Mouse (Mus musculus): Measurements from ENCODE around the gene Clec4b1.

The Clec4b1 gene

DNA sequence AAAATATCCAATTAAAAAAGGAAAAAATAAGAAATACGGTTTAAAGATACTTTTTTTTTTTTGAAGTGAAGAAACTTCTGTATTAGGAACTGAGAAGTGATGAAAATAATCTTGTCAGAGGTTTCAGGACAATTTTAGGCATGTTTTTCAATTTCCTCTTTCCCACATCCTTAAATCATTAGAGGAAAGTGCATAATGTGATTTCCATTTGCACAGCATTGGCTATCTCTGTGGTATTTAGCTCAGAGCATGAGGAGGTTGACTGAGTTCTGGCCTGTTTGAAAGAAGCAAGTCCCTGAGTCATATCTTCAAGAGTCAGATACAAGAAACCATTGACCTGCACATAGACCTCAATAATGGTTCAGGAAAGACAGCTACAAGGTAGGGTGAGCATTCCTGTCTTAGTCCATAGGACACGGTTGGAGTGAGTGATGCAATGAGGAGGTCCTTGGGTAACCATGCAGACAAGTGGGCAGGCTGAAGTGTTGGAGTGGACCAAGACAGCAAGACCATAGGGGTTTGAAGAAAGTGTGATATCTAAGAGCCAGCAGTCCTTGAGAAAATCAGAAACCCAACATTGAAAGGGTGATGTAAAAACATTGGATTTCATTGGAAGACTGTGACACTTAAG, at the start of gene Clec4b1:
TSS of gene Clec4b1 (plus strand) at position 221 of the 631 bp plus-strand sequence.
- WGBS, result 90% methylated on average over 2 of the region's 2 CpGs

GRCm38 (mm10) chr6:123004696-123005095, 45.1 kb upstream of the Clec4b1 start:
- 73% methylated on average over 2 of the region's 2 CpGs for WGBS

DNA sequence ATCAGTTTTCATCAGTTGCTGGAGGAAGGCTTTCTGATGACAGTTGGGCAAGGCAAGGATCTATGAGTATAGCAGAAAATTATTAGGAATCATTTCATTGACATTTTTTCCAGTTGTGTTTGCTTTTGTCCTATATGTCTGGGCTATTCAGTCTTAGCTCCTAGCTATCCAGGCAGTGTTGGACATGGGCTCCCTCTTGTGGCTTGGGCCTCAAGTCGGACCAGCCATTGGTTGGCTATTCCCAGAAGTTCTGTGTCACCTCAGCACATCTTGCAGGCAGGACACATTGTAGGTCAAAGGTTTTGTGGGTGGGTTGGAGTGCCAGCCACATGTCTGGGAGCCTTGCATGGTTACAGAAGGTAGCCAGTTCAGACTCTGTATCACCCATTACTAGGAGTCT, 44.2 kb upstream of the Clec4b1 start:
- 67% methylated on average over 1 of the region's 1 CpGs for whole genome bisulfite sequencing

DNA sequence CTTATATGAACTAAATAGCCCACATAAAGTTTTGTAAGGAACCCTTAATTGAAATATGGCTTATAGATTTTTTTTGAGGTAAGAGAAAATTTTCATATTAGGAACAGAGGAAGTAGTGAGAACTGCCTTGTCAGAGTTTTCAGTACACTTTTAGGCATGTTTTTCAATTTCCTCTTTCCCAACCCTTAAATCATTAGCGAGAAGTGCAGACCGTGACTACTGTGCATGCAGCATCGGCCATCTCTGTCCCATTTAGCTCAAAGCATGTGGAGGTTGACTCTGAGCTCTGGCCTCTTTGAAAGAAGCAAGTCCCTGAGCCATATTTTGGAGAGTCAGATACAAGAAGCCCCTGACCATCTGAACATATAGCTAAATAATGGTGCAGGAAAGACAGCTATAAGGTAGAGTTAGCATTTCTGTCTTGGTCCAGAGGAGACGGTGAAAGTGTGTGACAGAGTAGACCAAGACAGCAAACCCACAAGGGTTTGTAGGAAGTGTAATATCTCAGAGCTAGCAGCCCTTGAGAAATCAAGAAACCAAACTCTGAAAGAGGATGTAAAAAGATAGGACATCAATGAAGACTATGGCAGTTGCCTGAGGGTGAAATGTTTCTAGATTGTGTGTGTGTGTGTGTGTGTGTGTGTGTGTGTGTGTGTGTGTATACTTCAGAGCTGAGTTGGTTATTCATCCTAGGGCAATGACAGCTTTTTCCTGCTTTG, 45.5 kb downstream of the Clec4b1 start:
- 83% methylated on average over 4 of the region's 4 CpGs for WGBS

GRCm38 (mm10) chr6:123106128-123106527, 56.4 kb downstream of the Clec4b1 start, which contains the start of gene Clec4a2:
Gene Clec4a2 (plus strand): TSS chr6:123106428.
- WGBS, result 56% methylated on average over 1 of the region's 1 CpGs

Measured in cerebral cortex, adult 2 months (tissue).